In the genomic region with DNA sequence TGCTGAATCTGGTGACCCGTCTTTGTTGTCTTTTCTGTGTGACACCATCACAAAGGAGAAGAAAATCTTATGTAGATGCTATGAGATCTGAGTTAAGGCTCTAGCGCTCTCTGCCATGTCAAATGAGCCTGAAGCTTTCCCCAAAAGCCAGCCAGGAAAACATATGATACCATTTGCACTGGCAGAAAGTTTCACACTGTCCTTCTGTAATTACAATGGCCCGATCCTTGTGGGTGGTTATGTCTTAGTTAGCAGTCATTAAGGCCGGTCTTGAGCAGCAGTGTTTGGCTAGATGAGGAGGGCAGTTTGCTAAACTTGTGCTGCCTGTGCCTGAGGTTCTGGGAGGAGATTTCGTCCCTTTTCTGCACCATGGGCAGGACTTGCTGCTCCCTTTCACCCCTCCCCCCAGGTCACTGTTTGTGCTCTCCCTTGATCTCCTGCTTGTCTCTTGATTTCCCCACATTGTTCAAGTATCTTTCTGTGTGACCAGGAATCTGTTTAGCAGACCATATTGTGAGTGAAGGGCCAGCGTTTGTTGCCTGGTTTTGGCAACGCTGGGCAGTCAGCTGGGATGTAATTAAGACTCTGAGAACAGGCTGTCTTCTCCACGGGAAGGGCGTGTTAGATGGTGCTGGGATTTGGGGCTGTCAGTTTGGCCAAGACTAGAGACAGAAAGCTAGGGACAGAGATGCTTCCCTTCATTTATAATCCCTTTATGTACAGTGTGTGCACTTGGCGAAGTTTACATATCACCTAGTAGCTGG, we compare ENCODE assay signal across 9 mouse cellular contexts.
DNase-seq lines count a peak whose midpoint lies in the region; ATAC-seq and TF ChIP-seq lines count a peak whose summit lies in the region.
"Had no signal": no experiment of that assay in that cellular context is flagged by ENCODE, and none has a peak within 500 bp of the region (broad histone marks: within the 10 kb centered on the region; RNA-seq: fewer than 3 reads in every experiment).

No protein-coding gene starts in this region.

- H3K9me3 ChIP-seq in midbrain, embryonic 16.5 days (replicated peaks; ENCODE audit: control insufficient read depth, low read length, poor library complexity, severe bottlenecking): no peaks in the 10 kb centered on the region
- H3K9me3 ChIP-seq: liver, embryonic 15.5 days had no signal

- H3K27ac ChIP-seq in left cerebral cortex, adult 2 months: peak overlapping the region; percentile 47
- H3K27ac ChIP-seq in midbrain, embryonic 16.5 days (ENCODE audit: low read length): peak overlapping the region; percentile 29
- H3K27ac ChIP-seq: liver, embryonic 15.5 days had no signal

- H3K9ac ChIP-seq in midbrain, embryonic 16.5 days (ENCODE audit: low read depth, low read length): no peak overlapping the region
- H3K9ac ChIP-seq: liver, embryonic 15.5 days had no signal

- 26% methylated on average over 10 of the region's 10 CpGs for WGBS in midbrain, embryonic 16.5 days

- H3K27me3 ChIP-seq in midbrain, embryonic 16.5 days (ENCODE audit: control insufficient read depth, insufficient read depth, low read depth, low read length): no peaks in the 10 kb centered on the region
- H3K27me3 ChIP-seq: liver, embryonic 15.5 days had no signal

- DNase-seq in left cerebral cortex, adult 2 months (ENCODE audit: extremely low spot score in 1 of 2, low spot score in 2 of 2): no peak
- DNase-seq in left cerebral cortex, adult 9 months (ENCODE audit: low spot score in 2 of 2): no peak
- peak; percentile 91 for DNase-seq in cerebellum, adult 9-10 months
- peak; percentile 33 for DNase-seq in heart, postnatal 25 days (ENCODE audit: low spot score)
- DNase-seq in adrenal gland, adult 8-10 months: no peak
- no peak for DNase-seq in adrenal gland, postnatal 25 days
- DNase-seq in yolk sac, embryonic 10.5 days (ENCODE audit: low spot score): no peak

- ATAC-seq in midbrain, embryonic 16.5 days: peak; percentile 59

- no peak for TF ChIP-seq CTCF in left cerebral cortex, adult 2 months (IDR thresholded peaks at IDR 0.05)

- H3K4me2 ChIP-seq in midbrain, embryonic 16.5 days (ENCODE audit: low read length): no peak overlapping the region
- H3K4me2 ChIP-seq: liver, embryonic 15.5 days had no signal

- no peaks in the 10 kb centered on the region for H3K36me3 ChIP-seq in midbrain, embryonic 16.5 days (ENCODE audit: control insufficient read depth, insufficient read depth, low read length)
- H3K36me3 ChIP-seq: liver, embryonic 15.5 days had no signal

- H3K4me3 ChIP-seq in left cerebral cortex, adult 2 months: no peak overlapping the region
- H3K4me3 ChIP-seq in midbrain, embryonic 16.5 days (ENCODE audit: low read depth, low read length): no peak overlapping the region
- H3K4me3 ChIP-seq: liver, embryonic 15.5 days had no signal

- peaks cover 24% of the 10 kb centered on the region for H3K4me1 ChIP-seq in midbrain, embryonic 16.5 days (ENCODE audit: control insufficient read depth, insufficient read depth, low read length)

- intact Hi-C loops in left cerebral cortex, adult 2 months (cut with DNase I): no loop called here
- intact Hi-C loops in heart, postnatal 25 days (cut with DNase I): no loop called here

Comparison
In these comparisons a context has a peak if more than half of its experiments do, and no peak if none do; other contexts are left out.
1. DNase-seq: peak in cerebellum, adult 9-10 months (single experiment) and heart, postnatal 25 days (single experiment); none in left cerebral cortex, adult 2 months (0 of 2), left cerebral cortex, adult 9 months (0 of 2), adrenal gland, adult 8-10 months (single experiment), adrenal gland, postnatal 25 days (single experiment) and yolk sac, embryonic 10.5 days (single experiment).